Mouse (Mus musculus) adrenal gland, postnatal 4 days (tissue): ENCODE measurements around the gene Fam178b. TPM values are rescaled to one million over a fixed set of nuclear protein-coding genes. Genes with fewer than 3 reads are reported as not detected.
A peak's percentile ranks its signal among the peaks of the same experiment; 100 is the strongest.
"Not testable (repeated sequence)": the region's sequence is repeated elsewhere in the genome, so short reads cannot be mapped to it uniquely, and the experiment has no call there.

Experiments
- DNase-seq, 2 experiments: peaks; one replicate each; pipeline ENCODE4 v3.0.0; 2021 to 2022; ENCODE audit warnings: low spot score in 2 of 2, mixed read lengths in 2 of 2
- total RNA-seq, 2 experiments: library from RNA; stranded (reverse); gene quantifications; 2 replicates each; pipeline ENCODE4 v1.2.3; 2021

The Fam178b gene
- total RNA-seq, 2 experiments from 2014 or later = 1.0 to 1.2 TPM

GRCm38 (mm10) chr1:36672648-36673350 lies 10.2 kb downstream of the Fam178b start:
- no peak for DNase-seq

GRCm38 (mm10) chr1:36671260-36671659 lies 11.7 kb downstream of the Fam178b start:
- no peak for DNase-seq

GRCm38 (mm10) chr1:36670256-36670655 lies 12.7 kb downstream of the Fam178b start:
- DNase-seq = no peak

- DNase-seq = not testable (repeated sequence)
Observed at GRCm38 (mm10) chr1:36668007-36668406, 15.0 kb downstream of the Fam178b start.

- no peak for DNase-seq
Observed at GRCm38 (mm10) chr1:36665934-36666333, 17.0 kb downstream of the Fam178b start.

GRCm38 (mm10) chr1:36665165-36665723 lies 17.7 kb downstream of the Fam178b start:
- no peak for DNase-seq

- DNase-seq = no peak
Observed at GRCm38 (mm10) chr1:36664457-36664856, 18.5 kb downstream of the Fam178b start.

- DNase-seq = no peak
Observed at GRCm38 (mm10) chr1:36658621-36659399, 24.2 kb downstream of the Fam178b start.

- DNase-seq = no peak
Observed at GRCm38 (mm10) chr1:36657658-36658415, 25.1 kb downstream of the Fam178b start.

GRCm38 (mm10) chr1:36656233-36656632 lies 26.8 kb downstream of the Fam178b start:
- no peak for DNase-seq

GRCm38 (mm10) chr1:36655039-36655438 lies 27.9 kb downstream of the Fam178b start:
- DNase-seq = no peak

- no peak for DNase-seq
Observed at GRCm38 (mm10) chr1:36647631-36648030, 35.4 kb downstream of the Fam178b start.

GRCm38 (mm10) chr1:36646285-36646684 lies 36.7 kb downstream of the Fam178b start:
- no peak for DNase-seq

- DNase-seq = no peak
Observed at GRCm38 (mm10) chr1:36644615-36645007, 38.4 kb downstream of the Fam178b start.

- DNase-seq = no peak
Observed at GRCm38 (mm10) chr1:36643957-36644614, 38.9 kb downstream of the Fam178b start.

GRCm38 (mm10) chr1:36635826-36636485 lies 47.0 kb downstream of the Fam178b start:
- no peak for DNase-seq

GRCm38 (mm10) chr1:36634940-36635339 lies 48.0 kb downstream of the Fam178b start:
- DNase-seq = peak in 1 of 2 experiments; percentile 27

- DNase-seq = no peak
Observed at GRCm38 (mm10) chr1:36633920-36634319, 49.1 kb downstream of the Fam178b start.

GRCm38 (mm10) chr1:36632846-36633245 lies 50.1 kb downstream of the Fam178b start:
- no peak for DNase-seq

- no peak for DNase-seq
Observed at GRCm38 (mm10) chr1:36632090-36632489, 50.9 kb downstream of the Fam178b start.
